Mouse (Mus musculus): ENCODE results near the gene Arxes1. TPM values are rescaled to one million over a fixed set of nuclear protein-coding genes. Genes with fewer than 3 reads are reported as not detected.

The Arxes1 gene
- 28.8 and 31.3 TPM in 2 replicates for polyA plus RNA-seq (2012; rRNA removed)

DNA sequence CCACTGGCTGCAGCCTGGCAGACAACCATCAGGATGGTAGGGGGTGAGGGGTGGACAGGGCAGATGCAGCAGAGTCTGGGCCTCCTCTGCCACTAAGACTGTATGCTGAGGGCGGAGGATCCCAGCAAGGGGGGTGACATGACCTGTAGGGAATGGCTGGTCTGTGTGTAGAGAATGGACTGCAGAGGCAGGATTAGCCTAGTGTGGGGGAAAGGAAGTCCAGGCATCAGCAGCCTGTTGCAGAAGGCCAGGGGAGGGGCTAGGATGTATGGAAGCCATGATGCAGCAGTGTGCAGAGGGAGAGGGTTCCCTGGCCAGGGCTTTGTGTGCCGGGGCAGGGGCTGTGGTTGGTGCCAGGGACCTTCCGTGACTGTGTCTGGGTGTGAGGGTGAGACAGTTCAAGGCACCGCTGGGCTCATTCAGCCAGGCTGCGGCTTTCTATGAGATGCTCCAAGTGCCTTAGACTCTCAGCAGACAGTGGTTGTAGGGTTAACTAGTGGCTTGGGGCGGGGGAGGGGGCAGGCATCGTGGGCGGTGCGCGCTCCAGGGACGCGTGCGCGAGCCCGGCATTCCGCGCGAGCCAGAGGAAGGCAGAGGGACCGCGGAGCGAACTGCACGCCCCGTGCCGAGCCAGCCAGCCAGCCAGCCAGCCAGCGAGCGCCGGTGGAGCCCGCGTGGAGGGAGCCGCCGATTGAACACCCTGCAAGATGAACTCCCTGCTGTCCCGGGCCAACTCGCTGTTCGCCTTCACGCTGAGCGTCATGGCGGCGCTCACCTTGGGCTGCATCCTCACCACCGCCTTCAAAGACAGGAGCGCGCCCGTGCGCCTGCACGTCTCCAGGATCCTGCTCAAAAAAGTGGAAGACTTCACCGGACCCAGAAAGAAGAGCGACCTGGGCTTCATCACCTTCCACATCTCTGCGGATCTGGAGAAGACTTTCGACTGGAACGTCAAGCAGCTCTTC is at the start of gene Arxes1:
TSS of gene Arxes1 (plus strand) at position 569 of the 965 bp plus-strand sequence.

DNA sequence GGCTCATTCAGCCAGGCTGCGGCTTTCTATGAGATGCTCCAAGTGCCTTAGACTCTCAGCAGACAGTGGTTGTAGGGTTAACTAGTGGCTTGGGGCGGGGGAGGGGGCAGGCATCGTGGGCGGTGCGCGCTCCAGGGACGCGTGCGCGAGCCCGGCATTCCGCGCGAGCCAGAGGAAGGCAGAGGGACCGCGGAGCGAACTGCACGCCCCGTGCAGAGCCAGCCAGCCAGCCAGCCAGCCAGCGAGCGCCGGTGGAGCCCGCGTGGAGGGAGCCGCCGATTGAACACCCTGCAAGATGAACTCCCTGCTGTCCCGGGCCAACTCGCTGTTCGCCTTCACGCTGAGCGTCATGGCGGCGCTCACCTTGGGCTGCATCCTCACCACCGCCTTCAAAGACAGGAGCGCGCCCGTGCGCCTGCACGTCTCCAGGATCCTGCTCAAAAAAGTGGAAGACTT is 39.5 kb upstream of the Arxes1 start, which contains the start of gene Arxes2:
TSS of gene Arxes2 (plus strand) at position 161 of the 456 bp plus-strand sequence.

DNA sequence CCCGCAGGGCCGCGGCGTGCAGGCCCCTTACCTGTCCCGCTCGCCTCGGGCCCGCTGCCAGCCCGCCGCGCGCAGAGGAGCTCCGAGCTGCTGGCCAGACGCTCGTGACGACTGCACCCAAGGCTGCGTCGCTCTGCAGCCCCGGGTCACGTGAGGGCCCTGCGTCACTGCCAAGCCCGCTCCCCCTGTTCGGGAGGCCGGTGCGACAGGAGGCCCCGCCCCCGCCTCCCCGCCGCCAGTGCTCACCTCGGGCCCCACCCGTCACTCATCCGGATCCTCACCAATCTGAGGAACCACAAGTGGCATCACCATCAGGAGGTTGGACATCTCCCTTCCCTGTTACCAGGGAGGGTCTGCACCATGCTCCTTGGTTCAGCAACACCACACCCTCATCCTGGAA is 34.9 kb downstream of the Arxes1 start, which contains the start of gene Bex2:
TSS of gene Bex2 (minus strand) at position 217 of the 400 bp plus-strand sequence.

Other genes starting within 250 kb of the Arxes1 start
- gene Bhlhb9, start 235.8 kb upstream of the Arxes1 start, polyA plus RNA-seq (2012; rRNA removed): 55.0 and 58.9 TPM in 2 replicates
- 131 TPM in 2 replicates for gene Gprasp2, start 194.3 kb upstream of the Arxes1 start, polyA plus RNA-seq (2012; rRNA removed)
- gene Arxes2, start 39.5 kb upstream of the Arxes1 start, polyA plus RNA-seq (2012; rRNA removed): 123 and 125 TPM in 2 replicates
- 364 and 417 TPM in 2 replicates for gene Bex2, start 34.9 kb downstream of the Arxes1 start, polyA plus RNA-seq (2012; rRNA removed)
- gene Nxf3, start 51.9 kb downstream of the Arxes1 start, polyA plus RNA-seq (2012; rRNA removed): 0.04 TPM in 2 replicates
- 82.7 and 91.8 TPM in 2 replicates for gene Bex4, start 105.6 kb downstream of the Arxes1 start, polyA plus RNA-seq (2012; rRNA removed)
- gene Tceal8, start 139.0 kb downstream of the Arxes1 start, polyA plus RNA-seq (2012; rRNA removed): 99.8 and 102 TPM in 2 replicates
- 36.4 and 38.5 TPM in 2 replicates for gene Tceal5, start 170.5 kb downstream of the Arxes1 start, polyA plus RNA-seq (2012; rRNA removed)
- gene Tceal7, start 181.4 kb downstream of the Arxes1 start, polyA plus RNA-seq (2012; rRNA removed): 1.1 and 14.3 TPM in 2 replicates
- gene Bex1, start 182.1 kb downstream of the Arxes1 start, polyA plus RNA-seq (2012; rRNA removed): 194 and 195 TPM in 2 replicates
- gene Tceal9, start 211.7 kb downstream of the Arxes1 start, polyA plus RNA-seq (2012; rRNA removed): 242 and 248 TPM in 2 replicates
- gene Bex3, start 236.9 kb downstream of the Arxes1 start, polyA plus RNA-seq (2012; rRNA removed): 712 and 733 TPM in 2 replicates